15 mouse cellular contexts compared by ENCODE assay signal in genomic region chr5:65091184-65091858, GRCm38 (mm10). TPM values are rescaled to one million over a fixed set of nuclear protein-coding genes. Genes with fewer than 3 reads are reported as not detected.
DNase-seq lines count a peak whose midpoint lies in the region; ATAC-seq and TF ChIP-seq lines count a peak whose summit lies in the region.
"Had no signal": no experiment of that assay in that cellular context is flagged by ENCODE, and none has a peak within 500 bp of the region (broad histone marks: within the 10 kb centered on the region; RNA-seq: fewer than 3 reads in every experiment).

No protein-coding gene starts in this region.

- H3K9me3 ChIP-seq in forebrain, postnatal 0 days (ENCODE audit: low read length): no peaks in the 10 kb centered on the region
- H3K9me3 ChIP-seq: forebrain, embryonic 15.5 days; midbrain, embryonic 13.5 days had no signal

- TF ChIP-seq POLR2A in liver, adult 2 months (IDR thresholded peaks at IDR 0.05; ENCODE audit: extremely low read depth, insufficient read depth, low read length): no peak

- no peak for TF ChIP-seq CTCF in liver, adult 2 months (IDR thresholded peaks at IDR 0.05; ENCODE audit: low read depth, low read length)
- no peak for TF ChIP-seq CTCF in forebrain, postnatal 0 days (IDR thresholded peaks at IDR 0.05; ENCODE audit: low read depth)

- 0 out of 2 replicates have a peak, but pooled peaks cover 2% of the 10 kb centered on the region for H3K4me1 ChIP-seq in liver, adult 2 months (ENCODE audit: control insufficient read depth, insufficient read depth, low read length)
- no peaks in the 10 kb centered on the region for H3K4me1 ChIP-seq in forebrain, postnatal 0 days (ENCODE audit: insufficient read depth)
- H3K4me1 ChIP-seq: forebrain, embryonic 15.5 days; midbrain, embryonic 13.5 days had no signal

- H3K36me3 ChIP-seq in liver, adult 2 months (ENCODE audit: control insufficient read depth, insufficient read depth, low read length): no peaks in the 10 kb centered on the region
- no peaks in the 10 kb centered on the region for H3K36me3 ChIP-seq in forebrain, postnatal 0 days (ENCODE audit: insufficient read depth)
- H3K36me3 ChIP-seq: forebrain, embryonic 15.5 days; midbrain, embryonic 13.5 days had no signal

- H3K4me2 ChIP-seq in forebrain, postnatal 0 days (ENCODE audit: low read depth): no peak overlapping the region
- H3K4me2 ChIP-seq: forebrain, embryonic 15.5 days; midbrain, embryonic 13.5 days had no signal

- H3K9ac ChIP-seq in liver, adult 2 months (ENCODE audit: low read depth, low read length): no peak overlapping the region
- H3K9ac ChIP-seq in forebrain, postnatal 0 days: no peak overlapping the region
- H3K9ac ChIP-seq: forebrain, embryonic 15.5 days; midbrain, embryonic 13.5 days had no signal

- H3K4me3 ChIP-seq in liver, adult 2 months (ENCODE audit: insufficient read depth, low read depth, low read length): no peak overlapping the region
- no peak overlapping the region for H3K4me3 ChIP-seq in forebrain, postnatal 0 days (ENCODE audit: low read depth, low read length)
- H3K4me3 ChIP-seq: forebrain, embryonic 15.5 days; midbrain, embryonic 13.5 days had no signal

- H3K79me2 ChIP-seq in liver, adult 2 months (ENCODE audit: control insufficient read depth, insufficient read depth, low read length): no peaks in the 10 kb centered on the region

- peak; percentile 46 for DNase-seq in liver, adult 2 months (ENCODE audit: extremely low read depth, low read depth, low spot score)
- no peak for DNase-seq in liver
- peak; percentile 45 to 48 for DNase-seq in B cell, adult 2 months
- peak; percentile 34 for DNase-seq in lung, postnatal 36 days
- no peak for DNase-seq in adrenal gland, adult 18-20 months (ENCODE audit: low spot score in 2 of 2)
- no peak for DNase-seq in forebrain, postnatal 0 days
- DNase-seq in frontal cortex, adult 2 months (ENCODE audit: extremely low spot score in 1 of 2, low spot score in 1 of 2): no peak
- DNase-seq: adrenal gland, adult 8-10 months; cerebellum, adult 18-20 months; left cerebral cortex, postnatal 4 days had no signal

- ATAC-seq in activated CD4-positive, CD25-positive, alpha-beta regulatory T cell, adult 4 months: peak; percentile 94
- no peak for ATAC-seq in forebrain, postnatal 0 days
- ATAC-seq: forebrain, embryonic 15.5 days; hindbrain, embryonic 16.5 days; midbrain, embryonic 13.5 days had no signal

- no peaks in the 10 kb centered on the region for H3K27me3 ChIP-seq in liver, adult 2 months (ENCODE audit: control insufficient read depth, insufficient read depth, low read length)
- no peaks in the 10 kb centered on the region for H3K27me3 ChIP-seq in forebrain, postnatal 0 days (ENCODE audit: insufficient read depth, low read length)
- H3K27me3 ChIP-seq: forebrain, embryonic 15.5 days; midbrain, embryonic 13.5 days had no signal

- H3K27ac ChIP-seq in liver, adult 2 months (replicated peaks; ENCODE audit: insufficient read depth, low read depth, low read length): no peak overlapping the region
- H3K27ac ChIP-seq in forebrain, postnatal 0 days (ENCODE audit: low read depth, low read length): no peak overlapping the region
- H3K27ac ChIP-seq: forebrain, embryonic 15.5 days; midbrain, embryonic 13.5 days had no signal

- 71% methylated on average over 11 of the region's 11 CpGs for WGBS in liver, adult 2 months
- WGBS in forebrain, postnatal 0 days: 78% methylated on average over 11 of the region's 11 CpGs

RNA-seq across cellular contexts. Expression of gene Tmem156, which starts 0.6 kb away (rescaled TPM):
- total RNA-seq in liver, adult 2 months (2014; rRNA removed): 0.40 and 0.65 TPM in 2 replicates
- polyA plus RNA-seq in liver, adult 2 months (2012; rRNA removed): not detected in 2 replicates
- polyA plus RNA-seq in activated CD4-positive, CD25-positive, alpha-beta regulatory T cell, adult 4 months (2017; shearing (Covaris generic)): 10 to 100 TPM; 16.2 to 21.7 TPM
- under 1 TPM; 0.38 to 0.43 TPM for total RNA-seq in adrenal gland, adult 18-20 months (2021)
- total RNA-seq in forebrain, postnatal 0 days (2014; rRNA removed): 0.19 and 0.23 TPM in 2 replicates
- polyA plus RNA-seq in forebrain, postnatal 0 days (2015; fragmentation: Nextera tagmentation; extraction: Ambion mirVana): 0.15 and 0.21 TPM in 2 replicates
- polyA plus RNA-seq in frontal cortex, adult 2 months (2012; rRNA removed): 0.40 and 0.44 TPM in 2 replicates
- total RNA-seq: left cerebral cortex, postnatal 4 days had no signal
- polyA plus RNA-seq: embryonic facial prominence, embryonic 11.5 days; hindbrain, embryonic 16.5 days; midbrain, embryonic 13.5 days had no signal

RNA-seq across cellular contexts. Expression of gene Klhl5, which starts 16.0 kb away (rescaled TPM):
- total RNA-seq in liver, adult 2 months (2014; rRNA removed): 18.5 and 23.8 TPM in 2 replicates
- polyA plus RNA-seq in liver, adult 2 months (2012; rRNA removed): 13.8 and 15.3 TPM in 2 replicates
- 1 to 10 TPM; 5.0 to 9.7 TPM for polyA plus RNA-seq in activated CD4-positive, CD25-positive, alpha-beta regulatory T cell, adult 4 months (2017; shearing (Covaris generic))
- 10 to 100 TPM; 44.1 to 47.7 TPM for total RNA-seq in adrenal gland, adult 18-20 months (2021)
- total RNA-seq in forebrain, postnatal 0 days (2014; rRNA removed): 48.3 and 57.2 TPM in 2 replicates
- 39.4 and 49.6 TPM in 2 replicates for polyA plus RNA-seq in forebrain, postnatal 0 days (2015; fragmentation: Nextera tagmentation; extraction: Ambion mirVana)
- polyA plus RNA-seq in frontal cortex, adult 2 months (2012; rRNA removed): 55.7 and 59.4 TPM in 2 replicates

Comparison
In these comparisons a context has a peak if more than half of its experiments do, and no peak if none do; other contexts are left out.
1. DNase-seq: peak in liver, adult 2 months (single experiment), B cell, adult 2 months (2 of 2) and lung, postnatal 36 days (single experiment); none in liver (single experiment), adrenal gland, adult 18-20 months (0 of 2), forebrain, postnatal 0 days (single experiment) and frontal cortex, adult 2 months (0 of 2).
2. RNA of gene Tmem156, which starts 0.6 kb away (polyA plus RNA-seq): 16.2 to 21.7 TPM in activated CD4-positive, CD25-positive, alpha-beta regulatory T cell, adult 4 months; 0.40 to 0.44 TPM in frontal cortex, adult 2 months, 0.15 to 0.21 TPM in forebrain, postnatal 0 days and not detected in liver, adult 2 months; every median in the first group is over 10 times any median in the second.